Mouse (Mus musculus): ENCODE data around the gene Sptbn2. TPM values are rescaled to one million over a fixed set of nuclear protein-coding genes. Genes with fewer than 3 reads are reported as not detected.

The Sptbn2 gene
- polyA plus RNA-seq, 2 experiments = 2.5 to 4.2 TPM

DNA sequence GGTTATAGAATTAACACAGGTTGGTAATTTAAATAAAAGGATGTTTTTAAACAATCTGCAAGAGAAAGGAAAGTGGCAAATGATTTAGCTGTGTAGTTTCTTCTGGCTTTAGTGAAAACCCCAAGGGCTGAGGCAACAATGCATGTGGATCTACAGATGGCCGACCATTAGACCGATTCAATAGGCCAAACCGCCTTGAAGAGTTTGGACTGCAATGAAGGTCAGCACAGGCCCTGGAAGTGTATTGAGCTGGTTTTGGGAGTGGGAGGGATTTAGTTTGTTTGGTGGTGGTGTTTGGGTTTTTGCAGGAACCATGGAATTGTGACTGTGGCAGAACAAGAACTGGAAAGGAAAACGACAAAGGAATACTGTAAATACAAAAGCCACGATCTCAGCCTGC lies 88.1 kb downstream of the Sptbn2 start:
- Histone ChIP-seq H3K36me3 (ENCODE audit: control insufficient read depth, insufficient read depth, low read length) (peaks cover 66% of the 10 kb centered on the region), H3K9me3 (ENCODE audit: control insufficient read depth, low read length) (no peaks in the 10 kb centered on the region), H3K9ac (ENCODE audit: low read depth, low read length, severe bottlenecking) (no peak overlapping the region), H3K27me3 (ENCODE audit: control insufficient read depth, insufficient read depth, low read length) (no peaks in the 10 kb centered on the region), H3K4me3 (replicated peaks; ENCODE audit: low read length) (no peak overlapping the region), H3K4me2 (replicated peaks; ENCODE audit: low read depth, low read length, severe bottlenecking) (no peak overlapping the region), H3K4me1 (ENCODE audit: control insufficient read depth, insufficient read depth, low read length) (peaks cover 5% of the 10 kb centered on the region; the same call in 1 of the 2 replicates), H3K27ac (replicated peaks; ENCODE audit: low read depth, low read length) (no peak overlapping the region)
- DNase-seq (ENCODE audit: low spot score) (no peak), ATAC-seq (ENCODE audit: low FRiP score, low read depth) (no peak)
- TF ChIP-seq POLR2A (IDR thresholded peaks at IDR 0.05; ENCODE audit: borderline replicate concordance, extremely low read depth, insufficient read depth, insufficient read length) = no peak
- WGBS = 97% methylated on average over 5 of the region's 5 CpGs

Other genes with a start within 250 kb of the Sptbn2 start
- 0.41 and 0.50 TPM in 2 replicates for gene Syt12, start 233.7 kb upstream of the Sptbn2 start, polyA plus RNA-seq (2012; rRNA removed)
- 0.21 and 0.39 TPM in 2 replicates for gene Syt12, start 233.7 kb upstream of the Sptbn2 start, polyA plus RNA-seq (2014; fragmentation: Nextera tagmentation; extraction: Ambion mirVana)
- gene 2010003K11Rik, start 212.6 kb upstream of the Sptbn2 start, polyA plus RNA-seq (2012; rRNA removed) = not detected in 2 replicates
- gene 2010003K11Rik, start 212.6 kb upstream of the Sptbn2 start, polyA plus RNA-seq (2014; fragmentation: Nextera tagmentation; extraction: Ambion mirVana) = not detected in 2 replicates
- gene Pcx, start 200.7 kb upstream of the Sptbn2 start, polyA plus RNA-seq (2012; rRNA removed) = 11.8 and 14.8 TPM in 2 replicates
- gene Pcx, start 200.7 kb upstream of the Sptbn2 start, polyA plus RNA-seq (2014; fragmentation: Nextera tagmentation; extraction: Ambion mirVana) = 14.8 and 17.6 TPM in 2 replicates
- gene Lrfn4, start 95.5 kb upstream of the Sptbn2 start, polyA plus RNA-seq (2012; rRNA removed) = 49.0 and 75.9 TPM in 2 replicates
- 9.5 and 12.8 TPM in 2 replicates for gene Lrfn4, start 95.5 kb upstream of the Sptbn2 start, polyA plus RNA-seq (2014; fragmentation: Nextera tagmentation; extraction: Ambion mirVana)
- gene Rce1, start 85.5 kb upstream of the Sptbn2 start, polyA plus RNA-seq (2012; rRNA removed) = 90.2 and 145 TPM in 2 replicates
- gene Rce1, start 85.5 kb upstream of the Sptbn2 start, polyA plus RNA-seq (2014; fragmentation: Nextera tagmentation; extraction: Ambion mirVana) = 61.5 and 66.1 TPM in 2 replicates
- 1.4 and 1.9 TPM in 2 replicates for gene Gm960, start 12.5 kb upstream of the Sptbn2 start, polyA plus RNA-seq (2012; rRNA removed)
- 3.1 and 3.7 TPM in 2 replicates for gene Gm960, start 12.5 kb upstream of the Sptbn2 start, polyA plus RNA-seq (2014; fragmentation: Nextera tagmentation; extraction: Ambion mirVana)
- gene Rbm4b, start 45.3 kb downstream of the Sptbn2 start, polyA plus RNA-seq (2012; rRNA removed) = 36.9 and 38.1 TPM in 2 replicates
- 63.2 and 71.8 TPM in 2 replicates for gene Rbm4b, start 45.3 kb downstream of the Sptbn2 start, polyA plus RNA-seq (2014; fragmentation: Nextera tagmentation; extraction: Ambion mirVana)
- 107 and 111 TPM in 2 replicates for gene Rbm4, start 82.7 kb downstream of the Sptbn2 start, polyA plus RNA-seq (2012; rRNA removed)
- 78.9 and 82.6 TPM in 2 replicates for gene Rbm4, start 82.7 kb downstream of the Sptbn2 start, polyA plus RNA-seq (2014; fragmentation: Nextera tagmentation; extraction: Ambion mirVana)
- 36.0 and 83.7 TPM in 2 replicates for gene Gm21992, start 100.4 kb downstream of the Sptbn2 start, polyA plus RNA-seq (2012; rRNA removed)
- gene Gm21992, start 100.4 kb downstream of the Sptbn2 start, polyA plus RNA-seq (2014; fragmentation: Nextera tagmentation; extraction: Ambion mirVana) = 15.5 and 22.0 TPM in 2 replicates
- gene Rbm14, start 100.5 kb downstream of the Sptbn2 start, polyA plus RNA-seq (2012; rRNA removed) = 69.9 and 98.5 TPM in 2 replicates
- 69.8 and 71.9 TPM in 2 replicates for gene Rbm14, start 100.5 kb downstream of the Sptbn2 start, polyA plus RNA-seq (2014; fragmentation: Nextera tagmentation; extraction: Ambion mirVana)
- 57.2 and 65.9 TPM in 2 replicates for gene Ccs, start 128.2 kb downstream of the Sptbn2 start, polyA plus RNA-seq (2012; rRNA removed)
- 63.2 and 64.8 TPM in 2 replicates for gene Ccs, start 128.2 kb downstream of the Sptbn2 start, polyA plus RNA-seq (2014; fragmentation: Nextera tagmentation; extraction: Ambion mirVana)
- 0.03 and 0.05 TPM in 2 replicates for gene Ccdc87, start 128.2 kb downstream of the Sptbn2 start, polyA plus RNA-seq (2012; rRNA removed)
- 0.06 and 0.26 TPM in 2 replicates for gene Ccdc87, start 128.2 kb downstream of the Sptbn2 start, polyA plus RNA-seq (2014; fragmentation: Nextera tagmentation; extraction: Ambion mirVana)
- gene Ctsf, start 144.0 kb downstream of the Sptbn2 start, polyA plus RNA-seq (2012; rRNA removed) = 49.9 and 84.7 TPM in 2 replicates
- 38.9 and 45.9 TPM in 2 replicates for gene Ctsf, start 144.0 kb downstream of the Sptbn2 start, polyA plus RNA-seq (2014; fragmentation: Nextera tagmentation; extraction: Ambion mirVana)
- 8.3 and 8.7 TPM in 2 replicates for gene Actn3, start 166.7 kb downstream of the Sptbn2 start, polyA plus RNA-seq (2012; rRNA removed)
- gene Actn3, start 166.7 kb downstream of the Sptbn2 start, polyA plus RNA-seq (2014; fragmentation: Nextera tagmentation; extraction: Ambion mirVana) = 11.9 and 12.9 TPM in 2 replicates
- 22.7 and 30.9 TPM in 2 replicates for gene Zdhhc24, start 167.5 kb downstream of the Sptbn2 start, polyA plus RNA-seq (2012; rRNA removed)
- 7.7 and 9.7 TPM in 2 replicates for gene Zdhhc24, start 167.5 kb downstream of the Sptbn2 start, polyA plus RNA-seq (2014; fragmentation: Nextera tagmentation; extraction: Ambion mirVana)
- gene Bbs1, start 195.5 kb downstream of the Sptbn2 start, polyA plus RNA-seq (2012; rRNA removed) = 7.6 and 8.1 TPM in 2 replicates
- 3.8 and 4.9 TPM in 2 replicates for gene Bbs1, start 195.5 kb downstream of the Sptbn2 start, polyA plus RNA-seq (2014; fragmentation: Nextera tagmentation; extraction: Ambion mirVana)
- gene Dpp3, start 217.1 kb downstream of the Sptbn2 start, polyA plus RNA-seq (2012; rRNA removed) = 96.5 and 116 TPM in 2 replicates
- 90.9 and 94.0 TPM in 2 replicates for gene Dpp3, start 217.1 kb downstream of the Sptbn2 start, polyA plus RNA-seq (2014; fragmentation: Nextera tagmentation; extraction: Ambion mirVana)
- gene Peli3, start 232.0 kb downstream of the Sptbn2 start, polyA plus RNA-seq (2012; rRNA removed) = 2.7 and 5.1 TPM in 2 replicates
- 1.8 and 2.5 TPM in 2 replicates for gene Peli3, start 232.0 kb downstream of the Sptbn2 start, polyA plus RNA-seq (2014; fragmentation: Nextera tagmentation; extraction: Ambion mirVana)

Measured in limb, embryonic 14.5 days (tissue).